Mouse (Mus musculus): ENCODE measurements around the gene Dpy19l2.

GRCm38 (mm10) chr9:24513290-24514077 lies 182.6 kb downstream of the Dpy19l2 start:
- TF ChIP-seq POLR2A (IDR thresholded peaks at IDR 0.05; ENCODE audit: borderline replicate concordance, low read depth, low read length) = no peak
- TF ChIP-seq CTCF (IDR thresholded peaks at IDR 0.05; ENCODE audit: low read depth, low read length) = no peak

All from bone marrow macrophage, adult 2 months (primary cell).